Mouse (Mus musculus): Measurements from ENCODE around the gene Ptp4a2. TPM values are rescaled to one million over a fixed set of nuclear protein-coding genes. Genes with fewer than 3 reads are reported as not detected.
"Not testable (repeated sequence)": the region's sequence is repeated elsewhere in the genome, so short reads cannot be mapped to it uniquely, and the experiment has no call there.

Ptp4a2 gene
- total RNA-seq, 2 experiments from 2014 or later, result 134 to 137 TPM

DNA sequence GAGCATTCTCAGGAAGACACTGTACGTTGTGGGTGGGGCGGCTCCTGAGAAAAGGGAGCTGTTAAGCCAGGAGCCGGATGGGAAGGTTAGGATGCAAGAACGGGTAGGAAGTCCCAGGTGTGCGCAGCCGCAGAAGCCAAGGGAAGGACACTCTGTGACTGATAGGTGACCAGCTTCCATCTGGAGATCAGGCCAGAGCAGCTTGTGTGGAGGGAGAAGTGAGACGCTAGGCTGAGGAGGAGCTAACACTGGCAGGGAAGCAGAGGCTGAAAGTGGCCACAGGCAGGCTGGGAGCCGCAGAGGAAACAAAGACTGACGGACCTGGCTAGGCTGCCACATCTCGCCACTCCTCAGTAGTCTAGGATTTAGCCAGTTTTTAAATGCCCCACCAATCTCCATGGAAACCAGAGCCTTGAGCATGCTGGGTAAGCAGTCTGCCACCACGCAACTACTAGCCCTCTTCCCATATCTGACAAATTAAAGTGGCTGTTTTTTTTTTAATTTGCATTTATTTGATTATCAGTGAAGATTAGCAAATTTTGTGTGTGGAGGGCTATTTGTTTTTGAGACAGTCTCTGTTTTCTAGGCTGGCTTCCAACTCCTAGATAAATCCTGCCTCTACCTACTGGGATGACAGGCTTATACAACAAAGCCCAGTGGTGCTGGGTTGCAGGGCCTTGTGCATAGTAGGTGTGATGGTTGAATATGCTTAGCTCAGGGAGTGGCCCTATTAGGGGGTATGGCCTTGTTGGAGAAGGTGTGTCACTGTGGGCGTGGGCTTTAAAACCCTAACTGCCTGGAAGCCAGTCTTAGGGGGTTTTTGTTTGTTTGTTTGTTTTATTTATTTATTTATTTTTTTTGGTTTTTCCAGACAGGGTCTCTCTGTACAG, 73.3 kb downstream of the Ptp4a2 start:
- no peak for TF ChIP-seq CTCF (conservative IDR thresholded peaks at IDR 0.05)
- Histone ChIP-seq H3K4me3 (peak overlapping the region; percentile 36; the same call in 1 of the 2 replicates), H3K27ac (peak overlapping the region; percentile 72)
- peak; percentile 48 to 61 for DNase-seq (ENCODE audit: low spot score in 2 of 2)

- Histone ChIP-seq H3K27ac (no peak overlapping the region), H3K4me3 (no peak overlapping the region)
- DNase-seq (ENCODE audit: low spot score in 2 of 2), result no peak
- TF ChIP-seq CTCF (conservative IDR thresholded peaks at IDR 0.05), result no peak
Measured at GRCm38 (mm10) chr4:129889661-129890060, 78.6 kb downstream of the Ptp4a2 start.

GRCm38 (mm10) chr4:129890094-129890493, 79.1 kb downstream of the Ptp4a2 start:
- no peak overlapping the region for H3K4me3 ChIP-seq
- DNase-seq (ENCODE audit: low spot score in 2 of 2), result no peak
- no peak for TF ChIP-seq CTCF (conservative IDR thresholded peaks at IDR 0.05)
- H3K27ac ChIP-seq, result no peak overlapping the region

DNA sequence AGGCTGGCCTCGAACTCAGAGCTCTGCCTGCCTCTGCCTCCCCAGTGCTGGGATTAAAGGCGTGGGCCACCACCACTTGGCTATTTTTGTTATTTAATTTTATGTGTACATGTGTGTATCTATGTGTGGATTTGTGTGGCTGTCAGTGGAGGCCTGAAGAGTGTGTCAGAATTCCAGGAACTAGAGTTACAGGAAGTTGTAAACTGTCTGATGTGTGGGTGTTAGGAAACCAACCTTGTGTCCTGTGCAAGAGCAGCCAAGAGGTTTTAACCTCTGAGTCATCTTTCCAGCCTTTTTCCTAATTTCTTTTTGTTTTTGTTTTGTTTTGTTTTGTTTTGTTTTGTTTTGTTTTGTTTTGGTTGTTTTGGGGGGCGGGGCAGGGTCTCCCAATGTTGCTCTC, 83.8 kb downstream of the Ptp4a2 start:
- Histone ChIP-seq H3K27ac (no peak overlapping the region), H3K4me3 (no peak overlapping the region)
- no peak for TF ChIP-seq CTCF (conservative IDR thresholded peaks at IDR 0.05)
- DNase-seq (ENCODE audit: low spot score in 2 of 2), result no peak

DNA sequence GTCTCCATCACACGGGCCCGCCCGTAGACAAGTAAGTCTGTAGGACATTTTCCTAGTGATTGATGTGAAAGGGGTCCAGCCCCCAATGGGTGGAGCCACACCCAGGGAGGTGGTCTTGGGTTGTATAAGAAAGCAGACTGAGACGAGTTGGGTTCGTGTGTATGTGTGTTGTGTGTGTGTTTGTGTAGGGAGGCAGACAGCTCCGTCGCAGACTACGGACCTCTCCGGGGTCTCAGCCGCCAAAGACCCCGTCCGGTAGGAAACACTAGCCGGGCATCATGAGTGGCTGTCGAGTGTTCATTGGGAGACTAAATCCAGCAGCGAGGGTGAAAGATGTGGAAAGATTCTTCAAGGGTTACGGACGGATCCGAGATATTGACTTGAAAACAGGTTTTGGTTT, 87.8 kb downstream of the Ptp4a2 start:
- H3K27ac ChIP-seq; DNase-seq (ENCODE audit: low spot score in 2 of 2); H3K4me3 ChIP-seq: not testable (repeated sequence)

Small RNA genes within 50 kb of the gene (microRNA-seq; reads per million reads assigned to microRNA genes)
- gene Gm28017, result 0 reads per million in 2 experiments

Other genes starting within 250 kb of the Ptp4a2 start
- gene Lck, start 237.6 kb upstream of the Ptp4a2 start, total RNA-seq (2021), result 1 to 10 TPM; 2.8 to 6.2 TPM
- under 1 TPM; 0.41 to 0.83 TPM for gene Fam167b, start 232.7 kb upstream of the Ptp4a2 start, total RNA-seq (2021)
- 100 to 1,000 TPM; 117 to 120 TPM for gene Eif3i, start 210.6 kb upstream of the Ptp4a2 start, total RNA-seq (2021)
- 10 to 100 TPM; 83.1 to 86.2 TPM for gene Tmem234, start 210.6 kb upstream of the Ptp4a2 start, total RNA-seq (2021)
- gene Dcdc2b, start 197.0 kb upstream of the Ptp4a2 start, total RNA-seq (2021), result 1 to 10 TPM; 5.7 to 7.4 TPM
- gene Iqcc, start 192.1 kb upstream of the Ptp4a2 start, total RNA-seq (2021), result 10 to 100 TPM; 31.5 to 34.3 TPM
- 10 to 100 TPM; 70.2 to 81.0 TPM for gene Ccdc28b, start 187.3 kb upstream of the Ptp4a2 start, total RNA-seq (2021)
- gene Txlna, start 170.2 kb upstream of the Ptp4a2 start, total RNA-seq (2021), result 10 to 100 TPM; 49.7 to 51.3 TPM
- gene Kpna6, start 138.5 kb upstream of the Ptp4a2 start, total RNA-seq (2021), result 10 to 100 TPM; 88.7 to 97.9 TPM
- gene Tmem39b, start 114.4 kb upstream of the Ptp4a2 start, total RNA-seq (2021), result 10 to 100 TPM; 14.6 TPM
- gene Khdrbs1, start 68.9 kb upstream of the Ptp4a2 start, total RNA-seq (2021), result 10 to 100 TPM; 87.4 to 92.5 TPM
- gene Spocd1, start 118.0 kb downstream of the Ptp4a2 start, total RNA-seq (2021), result 1 to 10 TPM in 1 of 2 experiments, under 1 TPM in 1; 0.42 to 1.0 TPM
- 100 to 1,000 TPM; 549 to 563 TPM for gene Adgrb2, start 173.7 kb downstream of the Ptp4a2 start, total RNA-seq (2021)
- 10 to 100 TPM; 14.5 to 15.2 TPM for gene Col16a1, start 236.6 kb downstream of the Ptp4a2 start, total RNA-seq (2021)

Data from layer of hippocampus, adult 2 months (tissue).